In genomic region chr6:125081797-125082560, GRCm38 (mm10) we compare ENCODE assay signal across 8 mouse cellular contexts. TPM values are rescaled to one million over a fixed set of nuclear protein-coding genes. Genes with fewer than 3 reads are reported as not detected.
DNase-seq lines count a peak whose midpoint lies in the region; ATAC-seq and TF ChIP-seq lines count a peak whose summit lies in the region.

No protein-coding gene starts in this region.

- WGBS in embryonic facial prominence, embryonic 14.5 days = 24% methylated on average over 40 of the region's 45 CpGs
- 21% methylated on average over 45 of the region's 45 CpGs for WGBS in heart, embryonic 10.5 days
- WGBS in kidney, embryonic 14.5 days = 21% methylated on average over 45 of the region's 45 CpGs
- 24% methylated on average over 45 of the region's 45 CpGs for WGBS in neural tube, embryonic 12.5 days

- H3K4me1 ChIP-seq in bone marrow macrophage, adult 2 months (ENCODE audit: control insufficient read depth, insufficient read depth, low read length) = peaks cover 22% of the 10 kb centered on the region
- H3K4me1 ChIP-seq in embryonic facial prominence, embryonic 14.5 days (ENCODE audit: control insufficient read depth, insufficient read depth, low read length) = peaks cover 8% of the 10 kb centered on the region; the same call in 1 of the 2 replicates
- H3K4me1 ChIP-seq in heart, embryonic 10.5 days = peaks cover 16% of the 10 kb centered on the region
- peaks cover 5% of the 10 kb centered on the region for H3K4me1 ChIP-seq in kidney, embryonic 14.5 days (ENCODE audit: control insufficient read depth, insufficient read depth, low read length)
- no peaks in the 10 kb centered on the region for H3K4me1 ChIP-seq in neural tube, embryonic 12.5 days

- peak overlapping the region; percentile 66 for H3K4me2 ChIP-seq in embryonic facial prominence, embryonic 14.5 days (ENCODE audit: low read depth, low read length)
- peak overlapping the region; percentile 72 for H3K4me2 ChIP-seq in kidney, embryonic 14.5 days (replicated peaks; ENCODE audit: low read depth, low read length)
- H3K4me2 ChIP-seq in neural tube, embryonic 12.5 days (replicated peaks) = peak overlapping the region; percentile 67

- no peak overlapping the region for H3ac ChIP-seq in C2C12 (ENCODE audit: control insufficient read depth, insufficient read length, low read depth)

- no peaks in the 10 kb centered on the region for H3K36me3 ChIP-seq in C2C12 (ENCODE audit: control insufficient read depth, insufficient read depth)
- H3K36me3 ChIP-seq in embryonic facial prominence, embryonic 14.5 days (ENCODE audit: control insufficient read depth, insufficient read depth, low read length) = no peaks in the 10 kb centered on the region
- no peaks in the 10 kb centered on the region for H3K36me3 ChIP-seq in heart, embryonic 10.5 days
- no peaks in the 10 kb centered on the region for H3K36me3 ChIP-seq in kidney, embryonic 14.5 days (ENCODE audit: control insufficient read depth, insufficient read depth, low read length)
- H3K36me3 ChIP-seq in neural tube, embryonic 12.5 days = no peaks in the 10 kb centered on the region

- DNase-seq in embryonic facial prominence, embryonic 14.5 days (ENCODE audit: low spot score) = peak; percentile 97
- DNase-seq in heart, embryonic 10.5 days (ENCODE audit: low spot score) = peak; percentile 97
- DNase-seq in liver = peak; percentile 91
- peak; percentile 68 for DNase-seq in urinary bladder, postnatal 10 days (ENCODE audit: low spot score)

- TF ChIP-seq POLR2A in bone marrow macrophage, adult 2 months (IDR thresholded peaks at IDR 0.05; ENCODE audit: borderline replicate concordance, low read depth, low read length) = no peak

- peaks cover 8% of the 10 kb centered on the region for H3K27me3 ChIP-seq in C2C12 (ENCODE audit: control insufficient read depth, insufficient read depth, insufficient read length)
- no peaks in the 10 kb centered on the region for H3K27me3 ChIP-seq in embryonic facial prominence, embryonic 14.5 days (replicated peaks; ENCODE audit: control insufficient read depth, insufficient read depth, low read length)
- peaks cover 27% of the 10 kb centered on the region; the same call in 1 of the 2 replicates for H3K27me3 ChIP-seq in heart, embryonic 10.5 days (ENCODE audit: insufficient read depth, poor library complexity, severe bottlenecking)
- no peaks in the 10 kb centered on the region for H3K27me3 ChIP-seq in kidney, embryonic 14.5 days (ENCODE audit: control insufficient read depth, insufficient read depth, low read length)
- H3K27me3 ChIP-seq in neural tube, embryonic 12.5 days (replicated peaks) = no peaks in the 10 kb centered on the region

- no peaks in the 10 kb centered on the region for H3K9me3 ChIP-seq in embryonic facial prominence, embryonic 14.5 days (ENCODE audit: control insufficient read depth, low read length)
- H3K9me3 ChIP-seq in heart, embryonic 10.5 days = no peaks in the 10 kb centered on the region
- no peaks in the 10 kb centered on the region for H3K9me3 ChIP-seq in kidney, embryonic 14.5 days (ENCODE audit: control insufficient read depth, low read length)
- no peaks in the 10 kb centered on the region for H3K9me3 ChIP-seq in neural tube, embryonic 12.5 days

- H3K9ac ChIP-seq in embryonic facial prominence, embryonic 14.5 days (ENCODE audit: low read depth, low read length) = peak overlapping the region; percentile 65
- peak overlapping the region; percentile 70 for H3K9ac ChIP-seq in kidney, embryonic 14.5 days (ENCODE audit: low read depth, low read length)
- H3K9ac ChIP-seq in neural tube, embryonic 12.5 days = peak overlapping the region; percentile 65

- H3K79me3 ChIP-seq in C2C12 (ENCODE audit: low read depth) = no peaks in the 10 kb centered on the region

- peak overlapping the region; percentile 32; the same call in 1 of the 2 replicates for H3K27ac ChIP-seq in bone marrow macrophage, adult 2 months (ENCODE audit: insufficient read depth, low read depth, low read length)
- peak overlapping the region; percentile 77 for H3K27ac ChIP-seq in embryonic facial prominence, embryonic 14.5 days (replicated peaks; ENCODE audit: low read depth, low read length)
- peak overlapping the region; percentile 87 for H3K27ac ChIP-seq in heart, embryonic 10.5 days
- no peak overlapping the region for H3K27ac ChIP-seq in kidney, embryonic 14.5 days (ENCODE audit: low read depth, low read length)
- H3K27ac ChIP-seq in neural tube, embryonic 12.5 days = peak overlapping the region; percentile 80; the same call in 1 of the 2 replicates

- TF ChIP-seq CTCF in C2C12 (IDR thresholded peaks at IDR 0.05; ENCODE audit: control insufficient read depth, insufficient read depth, insufficient read length) = peak; percentile 87
- TF ChIP-seq CTCF in bone marrow macrophage, adult 2 months (IDR thresholded peaks at IDR 0.05; ENCODE audit: low read depth, low read length) = no peak; the same call in 1 of the 2 replicates

- no peak overlapping the region for H3K4me3 ChIP-seq in C2C12 (ENCODE audit: insufficient read depth, poor library complexity, severe bottlenecking)
- H3K4me3 ChIP-seq in bone marrow macrophage, adult 2 months (ENCODE audit: insufficient read depth, low read length) = no peak overlapping the region
- H3K4me3 ChIP-seq in embryonic facial prominence, embryonic 14.5 days (ENCODE audit: low read depth, low read length) = peak overlapping the region; percentile 39
- peak overlapping the region; percentile 64 for H3K4me3 ChIP-seq in heart, embryonic 10.5 days
- H3K4me3 ChIP-seq in kidney, embryonic 14.5 days (ENCODE audit: low read length) = peak overlapping the region; percentile 42
- peak overlapping the region; percentile 36 for H3K4me3 ChIP-seq in neural tube, embryonic 12.5 days

- H3K79me2 ChIP-seq in C2C12 (ENCODE audit: control insufficient read depth, insufficient read depth) = no peaks in the 10 kb centered on the region

- peak; percentile 92 for ATAC-seq in embryonic facial prominence, embryonic 14.5 days (ENCODE audit: low read depth)
- ATAC-seq in kidney, embryonic 14.5 days (ENCODE audit: low FRiP score, low TSS enrichment) = peak; percentile 90
- ATAC-seq in neural tube, embryonic 12.5 days (ENCODE audit: low FRiP score, low read depth) = peak; percentile 88

TF ChIP-seq in C2C12, 6 proteins besides CTCF, POLR2A, EP300 and RAD21 (continues in another document):
- TF ChIP-seq FOSL1 (IDR thresholded peaks at IDR 0.05; ENCODE audit: insufficient read depth, low read length, poor library complexity, severe bottlenecking) (no peak), MYOG (IDR thresholded peaks at IDR 0.05; ENCODE audit: control insufficient read depth, extremely low read depth, insufficient read length) (no peak), MYOD1 (IDR thresholded peaks at IDR 0.05; ENCODE audit: control insufficient read depth, insufficient read length, low read depth) (no peak), MAX (IDR thresholded peaks at IDR 0.05) (no peak), USF1 (IDR thresholded peaks at IDR 0.05; ENCODE audit: low read depth) (no peak)

RNA-seq across cellular contexts. Expression of gene Chd4, which starts 13.8 kb away (rescaled TPM):
- polyA plus RNA-seq in C2C12 (2012; fragmentation: generic; extraction: Trizol) = 99.7 TPM
- 122 and 144 TPM in 2 replicates for polyA plus RNA-seq in bone marrow macrophage, adult 2 months (2012; ENCODE audit: insufficient read depth, insufficient read length, missing spikeins)
- 70.1 and 73.5 TPM in 2 replicates for polyA plus RNA-seq in embryonic facial prominence, embryonic 14.5 days (2014; fragmentation: Nextera tagmentation; extraction: Ambion mirVana)
- 75.0 and 88.6 TPM in 2 replicates for polyA plus RNA-seq in heart, embryonic 10.5 days (2016; fragmentation: Nextera tagmentation; extraction: Ambion mirVana)
- polyA plus RNA-seq in kidney, embryonic 14.5 days (2014; fragmentation: Nextera tagmentation; extraction: Ambion mirVana) = 72.1 and 106 TPM in 2 replicates
- 115 and 121 TPM in 2 replicates for polyA plus RNA-seq in neural tube, embryonic 12.5 days (2016; fragmentation: Nextera tagmentation; extraction: Ambion mirVana)

RNA-seq across cellular contexts. Expression of gene Lpar5, which starts 14.3 kb away (rescaled TPM):
- polyA plus RNA-seq in C2C12 (2012; fragmentation: generic; extraction: Trizol) = not detected
- 33.2 and 43.3 TPM in 2 replicates for polyA plus RNA-seq in bone marrow macrophage, adult 2 months (2012; ENCODE audit: insufficient read depth, insufficient read length, missing spikeins)
- 1.1 and 1.4 TPM in 2 replicates for polyA plus RNA-seq in embryonic facial prominence, embryonic 14.5 days (2014; fragmentation: Nextera tagmentation; extraction: Ambion mirVana)
- 0.37 and 0.38 TPM in 2 replicates for polyA plus RNA-seq in heart, embryonic 10.5 days (2016; fragmentation: Nextera tagmentation; extraction: Ambion mirVana)
- 0.43 and 0.45 TPM in 2 replicates for polyA plus RNA-seq in kidney, embryonic 14.5 days (2014; fragmentation: Nextera tagmentation; extraction: Ambion mirVana)
- polyA plus RNA-seq in neural tube, embryonic 12.5 days (2016; fragmentation: Nextera tagmentation; extraction: Ambion mirVana) = 0.32 and 0.54 TPM in 2 replicates

RNA-seq across cellular contexts. Expression of gene Acrbp, which starts 32.5 kb away (rescaled TPM):
- 0.91 TPM for polyA plus RNA-seq in C2C12 (2012; fragmentation: generic; extraction: Trizol)
- 28.7 and 29.3 TPM in 2 replicates for polyA plus RNA-seq in bone marrow macrophage, adult 2 months (2012; ENCODE audit: insufficient read depth, insufficient read length, missing spikeins)
- polyA plus RNA-seq in embryonic facial prominence, embryonic 14.5 days (2014; fragmentation: Nextera tagmentation; extraction: Ambion mirVana) = 8.3 and 9.9 TPM in 2 replicates
- polyA plus RNA-seq in heart, embryonic 10.5 days (2016; fragmentation: Nextera tagmentation; extraction: Ambion mirVana) = 4.8 and 8.0 TPM in 2 replicates
- 14.0 and 14.7 TPM in 2 replicates for polyA plus RNA-seq in kidney, embryonic 14.5 days (2014; fragmentation: Nextera tagmentation; extraction: Ambion mirVana)
- polyA plus RNA-seq in neural tube, embryonic 12.5 days (2016; fragmentation: Nextera tagmentation; extraction: Ambion mirVana) = 15.1 and 15.3 TPM in 2 replicates

RNA-seq across cellular contexts. Expression of gene Ing4, which starts 42.4 kb away (rescaled TPM):
- 23.6 TPM for polyA plus RNA-seq in C2C12 (2012; fragmentation: generic; extraction: Trizol)
- 110 and 113 TPM in 2 replicates for polyA plus RNA-seq in bone marrow macrophage, adult 2 months (2012; ENCODE audit: insufficient read depth, insufficient read length, missing spikeins)
- polyA plus RNA-seq in embryonic facial prominence, embryonic 14.5 days (2014; fragmentation: Nextera tagmentation; extraction: Ambion mirVana) = 99.0 and 112 TPM in 2 replicates
- polyA plus RNA-seq in heart, embryonic 10.5 days (2016; fragmentation: Nextera tagmentation; extraction: Ambion mirVana) = 74.4 and 84.5 TPM in 2 replicates
- 111 and 144 TPM in 2 replicates for polyA plus RNA-seq in kidney, embryonic 14.5 days (2014; fragmentation: Nextera tagmentation; extraction: Ambion mirVana)
- 151 and 156 TPM in 2 replicates for polyA plus RNA-seq in neural tube, embryonic 12.5 days (2016; fragmentation: Nextera tagmentation; extraction: Ambion mirVana)

RNA-seq across cellular contexts. Expression of gene Nop2, which starts 49.7 kb away (rescaled TPM):
- 132 TPM for polyA plus RNA-seq in C2C12 (2012; fragmentation: generic; extraction: Trizol)
- 10.7 and 11.4 TPM in 2 replicates for polyA plus RNA-seq in bone marrow macrophage, adult 2 months (2012; ENCODE audit: insufficient read depth, insufficient read length, missing spikeins)
- polyA plus RNA-seq in embryonic facial prominence, embryonic 14.5 days (2014; fragmentation: Nextera tagmentation; extraction: Ambion mirVana) = 56.4 and 60.4 TPM in 2 replicates
- 73.2 and 92.7 TPM in 2 replicates for polyA plus RNA-seq in heart, embryonic 10.5 days (2016; fragmentation: Nextera tagmentation; extraction: Ambion mirVana)
- 58.2 and 67.2 TPM in 2 replicates for polyA plus RNA-seq in kidney, embryonic 14.5 days (2014; fragmentation: Nextera tagmentation; extraction: Ambion mirVana)
- 53.9 and 56.3 TPM in 2 replicates for polyA plus RNA-seq in neural tube, embryonic 12.5 days (2016; fragmentation: Nextera tagmentation; extraction: Ambion mirVana)

Comparison
In these comparisons a context has a peak if more than half of its experiments do, and no peak if none do; other contexts are left out.
1. H3K4me3 ChIP-seq: peak in embryonic facial prominence, embryonic 14.5 days (single experiment), heart, embryonic 10.5 days (single experiment), kidney, embryonic 14.5 days (single experiment) and neural tube, embryonic 12.5 days (single experiment); none in C2C12 (single experiment) and bone marrow macrophage, adult 2 months (single experiment).
2. RNA of gene Lpar5, which starts 14.3 kb away (polyA plus RNA-seq): 33.2 to 43.3 TPM in bone marrow macrophage, adult 2 months; 1.1 to 1.4 TPM in embryonic facial prominence, embryonic 14.5 days, 0.43 to 0.45 TPM in kidney, embryonic 14.5 days, 0.37 to 0.38 TPM in heart, embryonic 10.5 days, 0.32 to 0.54 TPM in neural tube, embryonic 12.5 days and not detected in C2C12 (single experiment); every median in the first group is over 10 times any median in the second.
3. Peak in every context shown above with its lines, with median percentiles within 50 percentile points of each other: ATAC-seq, DNase-seq, H3K4me2 ChIP-seq and H3K9ac ChIP-seq.